Mouse (Mus musculus) liver, embryonic 13.5 days (tissue): ENCODE data around the gene Dalrd3. TPM values are rescaled to one million over a fixed set of nuclear protein-coding genes. Genes with fewer than 3 reads are reported as not detected.
A peak's percentile ranks its signal among the peaks of the same experiment; 100 is the strongest.

Experiments
- ATAC-seq: fragments of 200-750 bp; cut with Nextera tagmentation; 2 replicates; pipeline ENCODE4 v1.8.0; 2017; ENCODE audit warnings: low read depth, mild to moderate bottlenecking, moderate number of reproducible peaks, moderate library complexity
- DNase-seq: peaks from one replicate; pipeline ENCODE4 v3.0.0; 2022
- H3K27ac ChIP-seq: fragments of 300-500 bp; sonication (generic); 2 replicates; pipeline ENCODE4 v1.5.1; 2015; ENCODE audit warnings: moderate library complexity, mild to moderate bottlenecking, inconsistent platforms
- H3K27me3 ChIP-seq: fragments of 300-500 bp; sonication (generic); 2 replicates; pipeline ENCODE4 v1.6.1; 2015; ENCODE audit warnings: mild to moderate bottlenecking, inconsistent platforms
- H3K36me3 ChIP-seq: fragments of 300-500 bp; sonication (generic); 2 replicates; pipeline ENCODE4 v1.6.1; 2015; ENCODE audit warnings: mild to moderate bottlenecking, inconsistent platforms
- H3K4me1 ChIP-seq: fragments of 300-500 bp; sonication (generic); replicated peaks from 2 replicates; pipeline ENCODE4 v1.6.1; 2015; ENCODE audit warnings: inconsistent platforms
- H3K4me2 ChIP-seq: fragments of 300-500 bp; sonication (generic); 2 replicates; pipeline ENCODE4 v1.6.1; 2015; ENCODE audit warnings: inconsistent platforms, mild to moderate bottlenecking, moderate library complexity
- H3K4me3 ChIP-seq: fragments of 300-500 bp; sonication (generic); replicated peaks from 2 replicates; pipeline ENCODE4 v1.5.1; 2015; ENCODE audit warnings: mild to moderate bottlenecking, inconsistent platforms
- H3K9ac ChIP-seq: fragments of 300-500 bp; sonication (generic); 2 replicates; pipeline ENCODE4 v1.6.1; 2015; ENCODE audit warnings: mild to moderate bottlenecking, inconsistent platforms
- H3K9me3 ChIP-seq: fragments of 300-500 bp; sonication (generic); replicated peaks from 2 replicates; pipeline ENCODE4 v1.6.1; 2016; ENCODE audit warnings: inconsistent platforms
- WGBS: fragments of 180-500 bp; shearing (Covaris S2); methylation state at CpG from one replicate; pipeline ENCODE4 v1.1.7; 2015; ENCODE audit not compliant: insufficient replicate concordance; 5-methylcytosine and 5-hydroxymethylcytosine counted together
- polyA plus RNA-seq: library from polyadenylated mRNA; unstranded; fragments of >200 nt; fragmentation: Nextera tagmentation; extraction: Ambion mirVana; gene quantifications from 2 replicates; pipeline ENCODE4 v1.2.1, GENCODE M21; 2015

Gene Dalrd3
- polyA plus RNA-seq, 1 experiment from 2014 or later: 40.5 TPM

- H3K4me2 ChIP-seq: no peak overlapping the region
- H3K4me3 ChIP-seq: no peak overlapping the region
- H3K4me1 ChIP-seq: peaks cover 52% of the 10 kb centered on the region
- H3K9ac ChIP-seq: no peak overlapping the region
- DNase-seq (no peak), ATAC-seq (no peak)
- H3K36me3 ChIP-seq: peaks cover 53% of the 10 kb centered on the region
- 59% methylated on average over 26 of the region's 26 CpGs for WGBS
- H3K27ac ChIP-seq: no peak overlapping the region
- H3K27me3 ChIP-seq: no peaks in the 10 kb centered on the region
- H3K9me3 ChIP-seq: no peaks in the 10 kb centered on the region
These were observed 4.3 kb downstream of the Dalrd3 start for GRCm38 (mm10) chr9:108573774-108574690.

GRCm38 (mm10) chr9:108574921-108575320 lies 5.2 kb downstream of the Dalrd3 start:
- DNase-seq (no peak), ATAC-seq (no peak)
- Histone ChIP-seq H3K36me3 (peaks cover 53% of the 10 kb centered on the region), H3K4me2 (no peak overlapping the region), H3K27me3 (no peaks in the 10 kb centered on the region), H3K4me3 (no peak overlapping the region), H3K9ac (no peak overlapping the region), H3K27ac (no peak overlapping the region), H3K4me1 (peaks cover 54% of the 10 kb centered on the region), H3K9me3 (no peaks in the 10 kb centered on the region)
- 75% methylated on average over 12 of the region's 12 CpGs for WGBS

GRCm38 (mm10) chr9:108575321-108576297 lies 5.9 kb downstream of the Dalrd3 start:
- Histone ChIP-seq H3K9ac (no peak overlapping the region), H3K27me3 (no peaks in the 10 kb centered on the region), H3K9me3 (no peaks in the 10 kb centered on the region), H3K4me2 (no peak overlapping the region), H3K36me3 (peaks cover 53% of the 10 kb centered on the region), H3K27ac (no peak overlapping the region), H3K4me3 (no peak overlapping the region), H3K4me1 (peaks cover 47% of the 10 kb centered on the region)
- ATAC-seq: no peak
- 84% methylated on average over 37 of the region's 37 CpGs for WGBS
- DNase-seq: no peak

- Histone ChIP-seq H3K9me3 (no peaks in the 10 kb centered on the region), H3K9ac (peak overlapping the region; percentile 83; the same call in 1 of the 2 replicates), H3K27ac (no peak overlapping the region), H3K4me2 (peak overlapping the region; percentile 88), H3K4me3 (no peak overlapping the region), H3K4me1 (peaks cover 40% of the 10 kb centered on the region), H3K27me3 (no peaks in the 10 kb centered on the region), H3K36me3 (peaks cover 40% of the 10 kb centered on the region)
- DNase-seq: no peak
- WGBS: 66% methylated on average over 6 of the region's 6 CpGs
- no peak for ATAC-seq
These were observed 7.3 kb downstream of the Dalrd3 start for GRCm38 (mm10) chr9:108577025-108577424.

GRCm38 (mm10) chr9:108577934-108578544 lies 8.4 kb downstream of the Dalrd3 start:
- Histone ChIP-seq H3K9ac (peak overlapping the region; percentile 83), H3K4me3 (peak overlapping the region; percentile 75), H3K4me1 (peaks cover 40% of the 10 kb centered on the region), H3K27ac (peak overlapping the region; percentile 80), H3K9me3 (no peaks in the 10 kb centered on the region), H3K36me3 (peaks cover 30% of the 10 kb centered on the region), H3K27me3 (no peaks in the 10 kb centered on the region), H3K4me2 (peak overlapping the region; percentile 88)
- WGBS: 1% methylated on average over 24 of the region's 24 CpGs
- peak; percentile 48 for DNase-seq
- ATAC-seq: no peak

GRCm38 (mm10) chr9:108578545-108579343 lies 9.1 kb downstream of the Dalrd3 start, which contains the start of gene Wdr6:
Gene Wdr6, minus strand, starts transcription at chr9:108578739.
- 6% methylated on average over 51 of the region's 51 CpGs for WGBS
- peak; percentile 91 for ATAC-seq

GRCm38 (mm10) chr9:108579344-108579690 lies 9.6 kb downstream of the Dalrd3 start:
- no peaks in the 10 kb centered on the region for H3K27me3 ChIP-seq
- peak overlapping the region; percentile 80 for H3K27ac ChIP-seq
- no peak for ATAC-seq
- WGBS: 63% methylated on average over 5 of the region's 5 CpGs
- H3K36me3 ChIP-seq: peaks cover 20% of the 10 kb centered on the region
- H3K4me1 ChIP-seq: peaks cover 32% of the 10 kb centered on the region
- H3K4me3 ChIP-seq: peak overlapping the region; percentile 75
- no peaks in the 10 kb centered on the region for H3K9me3 ChIP-seq
- H3K4me2 ChIP-seq: peak overlapping the region; percentile 88
- peak overlapping the region; percentile 83 for H3K9ac ChIP-seq
- no peak for DNase-seq

More at GRCm38 (mm10) chr9:108578545-108579343, 9.1 kb downstream of the Dalrd3 start, which contains the start of gene Wdr6:
- H3K9me3 ChIP-seq: no peaks in the 10 kb centered on the region
- peak within 1 kb of the TSS; percentile 75 for H3K4me3 ChIP-seq
- H3K27me3 ChIP-seq: no peaks in the 10 kb centered on the region
- peaks cover 37% of the 10 kb centered on the region for H3K4me1 ChIP-seq
- H3K36me3 ChIP-seq: peaks cover 23% of the 10 kb centered on the region
- H3K9ac ChIP-seq: peak within 1 kb of the TSS; percentile 83
- H3K27ac ChIP-seq: peak within 1 kb of the TSS; percentile 80
- H3K4me2 ChIP-seq: peak within 1 kb of the TSS; percentile 88
- DNase-seq: peak; percentile 84

GRCm38 (mm10) chr9:108587571-108588180 lies 18.0 kb downstream of the Dalrd3 start:
- WGBS: 32% methylated on average over 14 of the region's 14 CpGs
- H3K27me3 ChIP-seq: no peaks in the 10 kb centered on the region
- ATAC-seq (0 out of 2 replicates have a peak, but pooled peaks have one; percentile 37), DNase-seq (no peak)
- no peak overlapping the region for H3K4me3 ChIP-seq
- peaks cover 14% of the 10 kb centered on the region for H3K4me1 ChIP-seq
- no peaks in the 10 kb centered on the region for H3K9me3 ChIP-seq
- no peak overlapping the region for H3K27ac ChIP-seq
- no peak overlapping the region for H3K9ac ChIP-seq
- peak overlapping the region; percentile 13; the same call in 1 of the 2 replicates for H3K4me2 ChIP-seq
- H3K36me3 ChIP-seq: no peaks in the 10 kb centered on the region

- Histone ChIP-seq H3K27ac (no peak overlapping the region), H3K4me1 (peaks cover 14% of the 10 kb centered on the region), H3K4me2 (no peak overlapping the region), H3K36me3 (no peaks in the 10 kb centered on the region), H3K9me3 (no peaks in the 10 kb centered on the region), H3K9ac (no peak overlapping the region), H3K27me3 (no peaks in the 10 kb centered on the region), H3K4me3 (no peak overlapping the region)
- 62% methylated on average over 5 of the region's 5 CpGs for WGBS
- no peak for ATAC-seq
- no peak for DNase-seq
These were observed 19.5 kb downstream of the Dalrd3 start for GRCm38 (mm10) chr9:108589229-108589628.

- Histone ChIP-seq H3K36me3 (no peaks in the 10 kb centered on the region), H3K27me3 (no peaks in the 10 kb centered on the region), H3K9ac (no peak overlapping the region), H3K27ac (no peak overlapping the region), H3K4me1 (peaks cover 19% of the 10 kb centered on the region), H3K4me2 (no peak overlapping the region), H3K4me3 (no peak overlapping the region), H3K9me3 (no peaks in the 10 kb centered on the region)
- no peak for ATAC-seq
- DNase-seq: no peak
- 67% methylated on average over 4 of the region's 4 CpGs for WGBS
These were observed 21.8 kb downstream of the Dalrd3 start for GRCm38 (mm10) chr9:108591462-108591861.
